Mouse (Mus musculus) heart, adult 9 months (tissue): ENCODE data around the gene Crat.

Source experiments
- DNase-seq, 2 experiments: peaks; one replicate each; pipeline ENCODE4 v3.0.0; 2022; ENCODE audit warnings: low spot score in 2 of 2

Crat gene

DNA sequence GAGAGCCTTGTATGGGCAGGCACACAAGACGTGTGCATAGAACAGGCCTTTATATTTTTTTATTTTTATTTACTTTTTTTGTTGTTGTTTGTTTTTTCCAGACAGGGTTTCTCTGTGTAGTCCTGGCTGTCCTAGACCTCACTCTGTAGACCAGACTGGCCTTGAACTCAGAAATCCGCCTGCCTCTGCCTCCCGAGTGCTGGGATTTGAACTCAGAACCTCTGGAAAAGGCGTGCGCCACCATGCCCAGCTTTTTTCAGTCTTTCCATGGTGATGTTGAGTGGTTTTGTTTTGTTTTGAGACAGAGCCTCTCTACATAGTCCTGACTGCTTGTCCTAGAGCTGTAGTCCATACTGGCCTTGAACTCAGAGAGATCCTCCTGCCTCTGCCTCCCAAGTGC, 42.9 kb downstream of the Crat start:
- no peak for DNase-seq

DNA sequence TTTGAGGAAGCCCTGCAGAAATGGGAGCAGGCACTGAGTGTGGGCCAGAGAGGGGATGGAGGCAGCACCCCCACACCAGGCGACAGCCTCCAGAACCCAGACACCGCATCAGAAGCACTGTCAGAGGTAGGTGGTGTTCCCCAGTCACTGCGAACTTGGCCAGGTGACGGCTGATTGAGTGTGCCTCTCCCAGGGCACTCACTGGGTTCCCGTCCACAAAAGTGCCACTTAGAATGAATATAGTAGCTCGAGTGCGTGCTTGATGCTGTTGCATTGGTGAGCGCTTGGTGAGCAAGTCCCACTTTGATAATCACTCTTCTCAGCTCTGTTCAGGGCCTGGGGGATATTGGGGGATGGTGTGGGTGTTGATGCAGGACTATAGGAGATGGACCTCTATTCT, 44.1 kb downstream of the Crat start:
- DNase-seq: no peak

DNA sequence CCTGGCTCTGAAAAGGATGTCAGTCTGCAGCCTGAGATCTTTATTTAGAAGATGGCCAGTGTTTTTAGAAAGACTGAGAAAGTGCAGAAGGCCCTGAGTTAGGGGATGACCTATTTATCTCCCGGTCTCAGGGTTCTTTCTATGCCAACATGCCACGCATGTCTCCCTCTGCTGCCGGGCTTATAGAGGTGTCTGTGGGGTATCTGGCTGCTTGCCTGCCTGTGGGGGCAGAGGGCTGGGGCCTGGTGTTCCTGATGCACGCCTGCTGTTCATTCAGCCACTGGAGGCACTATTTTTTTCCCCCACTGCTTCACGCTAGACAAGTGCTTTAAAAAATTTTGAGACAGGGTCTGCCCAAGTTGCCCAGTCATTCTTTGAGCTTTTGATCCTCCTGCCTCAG, 49.4 kb downstream of the Crat start:
- DNase-seq: no peak

DNA sequence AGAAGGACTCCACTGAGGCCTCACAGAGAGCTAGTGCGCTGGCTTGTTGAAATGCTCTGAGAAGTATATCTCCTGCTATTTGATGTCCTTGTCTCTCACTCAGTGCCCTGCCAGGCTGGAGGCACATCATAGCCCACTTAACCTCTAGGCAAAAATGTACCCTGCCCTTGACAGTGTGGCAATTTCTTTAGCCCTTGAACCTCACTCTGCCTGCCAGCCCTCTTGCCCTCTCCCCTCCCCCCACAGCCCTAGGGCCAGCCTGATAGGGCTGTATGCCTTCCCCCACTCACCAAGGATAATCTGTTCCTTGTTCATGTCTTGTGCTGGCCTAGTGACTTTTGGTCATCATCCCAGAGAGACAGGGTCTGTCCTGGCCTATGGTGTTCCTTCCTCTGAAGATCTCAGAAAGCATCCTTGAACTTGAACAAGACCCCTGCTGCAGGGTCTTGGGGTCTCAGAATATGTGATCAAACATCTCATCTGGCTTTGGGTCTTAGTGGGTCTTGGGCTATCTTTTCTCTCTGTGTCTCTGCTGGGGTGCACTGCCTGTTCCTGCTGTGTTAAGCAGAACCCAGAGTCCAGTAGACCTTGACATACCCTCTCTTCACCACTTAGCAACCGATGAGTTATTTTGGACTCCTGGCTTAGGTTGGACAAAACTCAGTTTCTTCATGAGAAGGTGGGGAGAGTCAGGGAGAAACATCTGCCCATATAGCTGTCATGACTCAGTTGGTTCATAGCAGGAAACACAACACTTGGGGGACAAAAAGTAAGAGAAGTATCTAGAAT, 50.1 kb downstream of the Crat start:
- DNase-seq: no peak

DNA sequence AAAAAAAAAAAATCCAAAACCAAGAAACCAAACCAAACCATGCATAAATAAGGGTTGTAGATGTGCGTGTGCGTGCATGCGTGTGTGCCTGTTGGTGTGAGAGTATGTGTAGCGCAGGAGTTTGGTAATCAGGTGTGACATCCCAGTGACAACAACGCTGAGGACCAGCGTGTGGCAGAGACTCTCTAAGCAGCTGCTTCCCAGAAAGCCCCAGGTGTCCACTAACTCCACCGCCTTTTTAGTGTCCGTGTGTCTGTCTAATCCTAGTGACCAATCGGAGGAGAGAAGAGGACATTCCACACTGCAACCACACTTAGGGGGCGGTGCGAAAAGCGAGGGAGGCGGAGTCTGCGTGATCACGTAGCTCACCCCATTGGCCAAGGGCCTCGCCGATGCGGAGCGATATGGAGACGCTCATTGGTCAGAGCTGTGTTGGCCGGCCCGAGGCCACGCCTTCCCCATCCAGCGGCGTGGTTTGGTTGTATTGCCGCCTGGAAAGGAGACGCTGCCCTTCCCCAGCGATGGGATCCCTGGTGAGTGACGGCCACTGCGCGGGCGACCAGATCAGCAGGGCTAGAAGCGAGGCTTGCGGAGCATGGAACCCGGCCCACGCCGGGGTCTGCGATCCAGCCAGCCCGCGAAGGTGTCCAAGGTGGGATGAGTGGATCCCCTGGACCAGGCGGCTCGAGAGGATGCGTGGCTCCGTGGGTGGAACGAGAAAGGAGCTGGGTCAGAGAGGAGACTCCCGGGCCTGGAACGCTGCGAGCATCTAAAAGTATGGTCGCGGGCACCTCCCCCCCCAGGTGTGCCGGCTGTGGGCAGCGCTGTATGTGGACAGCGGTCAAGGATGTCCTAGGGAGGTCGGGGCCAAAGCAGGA, 51.6 kb downstream of the Crat start, which contains the start of gene Miga2:
Gene Miga2 (plus strand): TSS at position 461 of the 878 bp plus-strand sequence.
- peak; percentile 99 to 100 for DNase-seq

DNA sequence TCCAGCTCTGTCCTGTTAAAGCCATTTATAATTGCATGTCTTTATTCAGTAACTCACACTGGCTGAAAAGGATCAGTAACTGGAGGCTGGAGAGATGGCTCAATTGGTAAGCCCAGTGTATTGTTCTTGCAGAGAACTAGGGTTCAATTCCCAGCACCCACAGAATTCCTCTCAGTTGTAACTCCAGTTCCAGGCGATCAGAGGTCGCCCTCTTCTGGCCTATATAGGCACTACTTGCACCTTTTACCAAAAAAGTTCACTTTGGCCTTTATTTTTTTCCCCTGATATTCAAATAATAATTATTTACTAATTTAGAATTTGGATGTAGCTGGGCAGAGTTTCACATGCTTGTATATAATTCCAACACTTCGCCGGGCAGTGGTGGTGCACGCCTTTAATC, 52.7 kb downstream of the Crat start:
- no peak for DNase-seq

DNA sequence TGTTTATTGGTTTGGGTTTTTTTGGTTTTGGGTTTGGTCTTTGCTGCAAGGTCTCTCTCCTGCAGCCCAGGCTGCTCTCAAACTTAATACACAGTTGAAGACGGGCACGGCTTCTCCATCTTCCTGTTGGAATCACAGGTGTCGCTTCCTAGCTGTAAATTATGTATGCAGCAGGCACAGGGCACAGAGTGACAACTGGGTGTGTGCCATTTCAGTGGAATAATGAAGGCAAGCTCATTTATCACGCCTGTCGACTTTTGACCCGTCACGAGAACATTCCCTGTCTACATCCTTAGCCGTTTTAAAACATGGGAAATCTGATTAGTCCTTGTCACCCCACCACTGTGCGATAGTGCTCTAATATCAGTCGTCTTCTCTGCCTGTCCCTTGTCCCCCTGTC, 55.0 kb downstream of the Crat start:
- DNase-seq: no peak

DNA sequence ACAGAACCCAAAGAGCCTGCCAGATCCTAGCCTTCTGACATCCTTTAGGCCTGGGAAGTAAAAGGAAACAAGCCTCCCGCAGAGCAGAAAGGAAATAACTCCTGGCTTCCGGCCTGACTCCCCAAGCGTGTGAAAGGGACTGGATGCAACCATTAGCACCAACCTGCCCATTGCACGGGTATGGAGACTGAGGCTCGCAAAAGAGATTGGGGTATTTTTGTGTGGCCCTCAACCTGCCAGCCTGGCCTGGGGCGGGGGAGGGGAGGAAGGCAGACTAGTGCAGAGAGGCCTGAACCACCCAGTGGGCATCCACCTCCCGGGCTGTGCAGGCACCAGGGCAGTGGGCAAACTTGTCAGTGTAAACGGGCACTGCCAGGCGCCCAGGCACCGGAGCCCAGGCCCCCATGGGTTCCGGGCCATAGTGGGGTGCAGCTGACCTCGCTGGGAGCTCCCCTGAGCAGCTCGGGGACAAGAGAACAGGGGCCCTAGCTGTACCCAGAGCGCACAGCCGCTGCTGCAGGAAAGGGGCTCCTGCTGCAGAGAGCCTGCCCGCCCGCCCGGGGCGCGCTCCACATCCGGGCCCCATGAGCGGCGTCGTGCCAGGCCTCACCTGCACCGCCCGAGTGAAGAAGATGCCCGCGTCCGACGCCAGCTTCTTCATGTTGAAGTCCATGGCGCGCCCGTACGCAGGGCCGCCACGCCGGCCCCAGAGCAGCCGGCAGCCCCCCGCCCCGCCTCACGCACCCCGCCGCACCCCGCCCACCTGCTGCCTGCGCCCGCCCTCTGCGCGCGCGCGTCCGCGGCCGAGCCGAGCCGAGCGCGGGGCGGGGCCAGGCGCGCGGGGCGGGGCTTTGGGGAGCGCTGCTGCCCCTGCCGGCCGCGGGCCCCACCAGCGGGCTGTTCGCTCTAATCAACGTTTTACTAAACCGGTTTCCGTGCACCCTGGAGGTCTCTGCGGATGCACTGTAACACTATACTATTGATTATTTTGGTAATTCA, 56.8 kb downstream of the Crat start, which contains the start of gene Sh3glb2:
Gene Sh3glb2 (minus strand): TSS at position 805 of the 999 bp plus-strand sequence.
- DNase-seq: peak; percentile 76 to 77

DNA sequence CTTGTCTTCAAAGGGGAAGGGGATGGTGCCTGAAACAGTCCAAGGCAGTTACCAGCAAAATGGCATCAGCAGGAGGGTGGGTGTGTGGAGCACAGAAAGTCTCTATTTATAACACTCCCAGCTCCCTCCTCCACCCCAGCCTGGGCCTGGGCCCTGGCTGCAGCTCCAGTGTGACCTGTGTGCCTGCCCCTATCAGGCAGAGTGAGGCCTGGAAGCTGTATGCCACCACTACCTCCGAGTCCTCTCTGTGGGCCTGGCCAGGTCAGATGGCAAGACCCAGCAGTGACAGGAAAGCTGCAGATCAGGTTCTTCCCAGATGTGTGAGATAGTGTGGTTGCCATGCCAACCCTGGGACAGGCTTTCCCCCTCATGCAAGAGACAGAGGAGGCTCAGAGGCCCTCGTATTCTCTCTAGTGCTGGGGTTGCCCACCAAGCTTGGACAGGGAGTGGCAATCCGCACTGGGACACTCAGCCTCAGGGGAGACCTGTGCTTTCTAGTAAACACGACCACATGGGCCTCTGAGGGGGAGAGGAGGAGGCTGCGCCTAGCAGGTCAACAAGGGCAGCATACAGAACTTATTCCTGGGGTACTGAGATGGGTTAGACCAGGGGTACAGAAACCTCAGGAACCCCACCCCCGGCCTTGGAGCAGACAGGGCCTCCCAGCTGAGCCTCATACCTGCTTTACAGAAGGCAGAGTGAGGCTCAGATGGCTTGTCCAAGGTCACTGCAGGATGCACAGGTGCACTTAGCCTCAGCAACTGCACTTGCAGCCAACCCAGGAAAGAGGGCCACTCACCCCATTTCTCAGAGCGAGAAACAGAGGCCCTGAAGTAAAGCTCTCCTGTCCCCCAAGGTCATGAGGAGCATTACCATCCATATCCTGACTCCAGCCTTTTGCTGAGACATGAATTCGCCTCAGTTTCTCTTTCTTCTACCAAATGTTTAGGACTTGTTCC, 57.8 kb downstream of the Crat start:
- peak in 1 of 2 experiments; percentile 33 for DNase-seq

DNA sequence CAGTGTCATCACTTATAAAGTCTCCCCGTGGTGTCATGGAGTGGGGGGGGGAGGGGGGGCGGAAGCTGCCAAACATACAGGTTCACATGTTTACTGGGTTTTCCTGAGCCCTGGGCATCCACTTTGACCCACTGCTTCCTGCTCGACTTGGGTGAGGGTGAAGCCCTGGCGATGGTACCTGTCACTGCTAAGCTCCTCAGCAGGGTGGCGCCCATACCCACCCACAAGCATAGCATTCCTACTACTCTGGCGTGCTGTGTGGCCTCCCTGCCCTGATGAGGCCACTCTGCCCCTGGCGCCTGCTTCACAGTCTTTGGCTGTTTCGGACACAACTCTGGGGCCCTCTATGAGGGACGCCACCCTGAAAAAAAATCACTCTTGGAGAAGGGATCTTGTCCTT, 58.7 kb downstream of the Crat start:
- DNase-seq: no peak

DNA sequence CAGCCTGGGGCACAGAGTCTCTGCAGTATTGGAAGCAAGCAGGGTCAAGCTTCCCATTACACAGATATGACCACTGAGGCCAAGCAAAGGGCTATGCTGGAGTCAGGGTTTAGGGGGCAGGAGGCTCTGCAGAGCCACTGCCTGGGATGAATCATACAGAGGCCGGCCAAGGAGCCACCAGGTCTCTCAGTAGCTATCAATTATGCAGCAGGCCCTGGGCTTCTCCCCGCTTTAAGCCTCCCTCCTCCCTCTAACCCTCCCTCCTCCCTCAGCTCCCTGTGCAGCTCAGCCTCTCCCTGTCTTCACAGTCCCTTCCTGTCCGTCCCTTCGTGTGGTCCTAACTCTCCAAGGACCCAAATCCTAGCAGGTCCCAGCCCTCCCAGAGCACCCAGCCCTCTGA, 59.3 kb downstream of the Crat start:
- DNase-seq: no peak

DNA sequence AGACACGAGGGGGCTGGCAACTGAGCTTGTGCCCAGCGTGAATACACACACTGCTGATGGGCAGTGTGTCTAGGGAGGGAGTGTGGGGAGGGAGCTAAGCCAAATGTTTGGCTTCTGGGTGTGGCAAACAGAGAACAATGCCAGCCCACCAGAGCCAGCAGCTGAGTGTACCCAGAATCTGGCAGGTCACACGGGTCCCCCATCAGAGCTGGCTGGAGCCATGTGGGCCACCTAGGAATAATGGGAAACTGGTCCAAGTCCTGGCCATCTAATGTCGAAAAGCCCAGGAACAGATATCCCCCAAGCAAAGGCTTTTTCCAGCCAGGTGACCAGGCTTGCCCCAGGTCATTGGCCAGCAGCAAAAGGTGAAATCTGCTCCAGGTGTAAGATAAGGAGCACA, 59.8 kb downstream of the Crat start:
- DNase-seq: no peak

DNA sequence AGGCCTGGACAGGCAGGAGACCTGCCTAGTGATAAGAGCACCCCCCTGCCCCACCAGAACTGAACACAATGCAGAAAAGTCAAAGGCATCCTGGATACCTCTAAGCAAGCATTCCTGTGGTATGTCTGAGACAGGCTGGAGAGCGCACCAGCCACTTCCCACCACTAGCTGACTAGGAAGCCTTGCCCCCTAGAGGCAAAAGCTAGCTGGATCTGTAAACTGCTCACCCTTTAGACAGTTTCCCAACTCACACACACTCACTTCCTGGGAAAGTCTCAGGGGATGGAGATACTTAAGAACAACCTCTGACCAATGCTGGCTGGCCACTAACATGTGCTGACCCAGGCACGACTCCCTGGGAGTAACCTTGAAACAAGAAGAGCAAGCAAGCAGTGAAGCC, 64.5 kb downstream of the Crat start:
- peak; percentile 46 to 61 for DNase-seq
